Mouse (Mus musculus) left cerebral cortex, adult 11 months (tissue): ENCODE results near the gene Alpi.

Experiments used
- DNase-seq: peaks from one replicate; pipeline ENCODE4 v3.0.0; 2022; ENCODE audit warnings: low spot score

Alpi gene

GRCm38 (mm10) chr1:87101411-87101810 lies at the start of gene Alpi:
TSS of gene Alpi (minus strand) at chr1:87101606.
- DNase-seq: no peak

GRCm38 (mm10) chr1:87149422-87149821 lies 48.0 kb upstream of the Alpi start:
- no peak for DNase-seq

- no peak for DNase-seq
Measured at GRCm38 (mm10) chr1:87143141-87143540, 41.7 kb upstream of the Alpi start.

- DNase-seq: no peak
Measured at GRCm38 (mm10) chr1:87142456-87142855, 41.0 kb upstream of the Alpi start.

GRCm38 (mm10) chr1:87141550-87141949 lies 40.1 kb upstream of the Alpi start:
- no peak for DNase-seq

- no peak for DNase-seq
Measured at GRCm38 (mm10) chr1:87131803-87132202, 30.4 kb upstream of the Alpi start.

- DNase-seq: peak; percentile 8
Measured at GRCm38 (mm10) chr1:87127206-87128030, 26.0 kb upstream of the Alpi start.

GRCm38 (mm10) chr1:87124673-87125072 lies 23.3 kb upstream of the Alpi start, which contains the start of gene Akp3:
TSS of gene Akp3 (plus strand) at chr1:87124973.
- no peak for DNase-seq

- no peak for DNase-seq
Measured at GRCm38 (mm10) chr1:87114784-87115183, 13.4 kb upstream of the Alpi start.

GRCm38 (mm10) chr1:87111719-87112354 lies 10.4 kb upstream of the Alpi start:
- no peak for DNase-seq

- DNase-seq: no peak
Measured at GRCm38 (mm10) chr1:87108564-87108963, 7.2 kb upstream of the Alpi start.

- DNase-seq: no peak
Measured at GRCm38 (mm10) chr1:87106536-87106935, 5.1 kb upstream of the Alpi start.

- no peak for DNase-seq
Measured at GRCm38 (mm10) chr1:87103936-87104335, 2.5 kb upstream of the Alpi start.

GRCm38 (mm10) chr1:87102114-87102513 lies 708 bp upstream of the Alpi start:
- DNase-seq: no peak

GRCm38 (mm10) chr1:87098358-87098975 lies 2.9 kb downstream of the Alpi start:
- DNase-seq: peak; percentile 12

GRCm38 (mm10) chr1:87095642-87096041 lies 5.8 kb downstream of the Alpi start:
- no peak for DNase-seq

GRCm38 (mm10) chr1:87089828-87090227 lies 11.6 kb downstream of the Alpi start, which contains the start of gene Alppl2:
TSS of gene Alppl2 (minus strand) at chr1:87089928.
- no peak for DNase-seq

GRCm38 (mm10) chr1:87089251-87089650 lies 12.2 kb downstream of the Alpi start:
- DNase-seq: no peak

- no peak for DNase-seq
Measured at GRCm38 (mm10) chr1:87086964-87087363, 14.4 kb downstream of the Alpi start.

GRCm38 (mm10) chr1:87086196-87086595 lies 15.2 kb downstream of the Alpi start:
- no peak for DNase-seq

GRCm38 (mm10) chr1:87073776-87074175 lies 27.6 kb downstream of the Alpi start:
- no peak for DNase-seq

- DNase-seq: no peak
Measured at GRCm38 (mm10) chr1:87070720-87071119, 30.7 kb downstream of the Alpi start.

GRCm38 (mm10) chr1:87060913-87061312 lies 40.5 kb downstream of the Alpi start:
- no peak for DNase-seq
